Mouse (Mus musculus) monocyte, adult 5-6 weeks (primary cell): ENCODE measurements around the gene Setmar. TPM values are rescaled to one million over a fixed set of nuclear protein-coding genes. Genes with fewer than 3 reads are reported as not detected.

Experiments used
- ATAC-seq: fragments of 153-309, 156-312 bp; replicated peaks from 2 replicates; pipeline ENCODE4 v1.8.0; 2017; ENCODE audit warnings: mild to moderate bottlenecking; ENCODE audit not compliant: low TSS enrichment, insufficient number of reproducible peaks, severe bottlenecking, poor library complexity, low FRiP score
- total RNA-seq: library from RNA; stranded (forward); fragments of 200-1000, 200-491, 200-594 nt; gene quantifications from 3 replicates; pipeline ENCODE4 v1.2.3, GENCODE M21; 2017

Gene Setmar
- total RNA-seq, 1 experiment from 2014 or later = 5.4 TPM

DNA sequence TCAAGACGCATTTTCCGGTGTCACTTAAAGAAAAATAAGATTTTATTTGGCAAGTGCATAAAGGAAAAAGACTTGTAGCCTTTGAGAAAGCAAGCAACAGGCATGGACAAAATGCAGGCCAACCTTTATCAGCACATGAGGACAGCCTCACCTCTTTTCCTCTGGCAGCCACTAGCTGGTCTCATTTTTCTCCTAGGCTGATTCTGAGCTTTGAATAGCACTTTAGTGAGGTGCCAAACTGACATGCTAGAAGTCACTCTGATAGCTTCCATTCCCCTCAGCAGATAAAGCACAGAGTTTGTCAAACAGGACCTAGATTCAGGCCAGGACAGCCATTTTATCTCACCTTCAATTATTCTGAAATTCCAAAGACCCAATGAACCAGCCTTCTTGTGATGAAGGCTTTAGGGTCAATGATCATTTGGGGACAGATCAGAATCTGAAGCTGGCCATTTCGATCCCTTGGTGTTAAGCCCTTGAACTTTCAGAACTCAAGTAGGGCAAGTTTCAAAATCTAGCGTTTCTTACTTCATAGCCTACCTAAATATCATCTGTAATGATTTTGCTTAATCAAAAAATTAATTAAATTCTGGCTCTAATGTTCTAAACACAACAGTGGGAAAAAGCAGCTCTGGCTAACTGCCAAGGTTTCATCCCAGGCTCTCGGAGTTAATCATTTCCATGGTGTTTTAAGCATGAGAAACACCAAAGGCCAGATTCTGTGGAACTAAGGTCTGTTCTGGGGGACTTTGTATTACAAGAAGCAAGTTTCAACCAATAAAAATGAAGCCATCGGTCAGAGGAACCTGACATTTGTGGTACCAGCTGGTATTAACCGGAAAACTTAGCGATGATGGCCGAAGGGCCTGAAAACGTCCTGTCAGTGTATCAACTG, 37.3 kb downstream of the Setmar start:
- no peak for ATAC-seq

DNA sequence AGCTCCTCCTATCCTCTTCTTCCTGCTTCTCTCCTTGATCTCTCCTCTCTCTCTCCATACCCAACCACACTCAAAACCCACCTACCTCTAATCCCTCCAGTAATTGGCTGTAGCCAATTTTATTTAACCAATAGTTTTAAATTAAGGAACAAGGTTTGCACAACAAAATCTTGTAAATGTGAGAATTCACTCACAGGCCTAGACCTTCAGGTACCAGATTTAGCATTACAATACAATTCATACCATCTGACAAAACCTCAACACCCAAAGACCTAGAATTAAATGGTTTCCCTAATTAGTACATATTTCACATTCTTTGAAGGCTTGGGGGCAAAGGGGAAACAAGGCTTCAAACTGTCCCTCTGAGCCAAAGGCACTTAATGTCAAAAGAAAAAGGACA, 42.5 kb downstream of the Setmar start:
- no peak for ATAC-seq

DNA sequence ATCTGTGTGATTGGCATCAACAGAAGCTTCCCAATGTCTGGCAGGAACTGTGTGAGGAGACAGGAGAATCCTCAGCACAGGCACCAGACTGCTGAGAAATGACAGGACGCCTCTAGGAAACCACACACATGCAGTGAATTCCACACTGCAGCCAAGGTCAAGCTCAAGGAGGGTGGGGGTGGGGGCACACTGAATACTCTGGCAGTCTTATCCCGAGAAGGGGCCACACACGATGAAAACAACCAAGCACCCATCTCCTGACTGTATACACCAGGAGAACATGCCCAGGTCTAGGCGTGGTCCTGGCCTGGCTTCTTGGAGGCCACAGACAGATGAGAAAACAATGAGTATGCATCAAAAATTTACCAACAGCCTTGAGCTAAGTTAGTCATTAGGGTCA, 45.5 kb downstream of the Setmar start:
- no peak for ATAC-seq

DNA sequence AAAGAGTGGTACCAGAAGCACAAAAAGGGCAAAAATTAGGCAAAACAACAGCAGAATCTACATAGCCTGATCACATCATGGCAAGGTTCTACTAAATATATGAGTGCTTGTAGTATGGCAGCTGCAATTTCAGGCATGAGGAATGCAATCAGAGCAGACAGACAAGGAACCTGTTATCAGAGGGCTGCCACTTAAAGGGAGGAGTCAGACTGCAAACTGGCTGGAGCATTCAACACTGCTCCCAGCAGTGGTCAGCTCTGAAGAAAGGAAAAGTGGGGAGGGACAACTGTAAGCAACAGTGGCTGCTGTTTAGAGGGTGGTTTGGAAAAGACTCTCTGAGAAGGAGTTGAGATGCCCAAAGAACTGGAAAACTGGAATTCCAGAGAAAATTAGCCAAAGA, 46.8 kb downstream of the Setmar start:
- no peak for ATAC-seq

DNA sequence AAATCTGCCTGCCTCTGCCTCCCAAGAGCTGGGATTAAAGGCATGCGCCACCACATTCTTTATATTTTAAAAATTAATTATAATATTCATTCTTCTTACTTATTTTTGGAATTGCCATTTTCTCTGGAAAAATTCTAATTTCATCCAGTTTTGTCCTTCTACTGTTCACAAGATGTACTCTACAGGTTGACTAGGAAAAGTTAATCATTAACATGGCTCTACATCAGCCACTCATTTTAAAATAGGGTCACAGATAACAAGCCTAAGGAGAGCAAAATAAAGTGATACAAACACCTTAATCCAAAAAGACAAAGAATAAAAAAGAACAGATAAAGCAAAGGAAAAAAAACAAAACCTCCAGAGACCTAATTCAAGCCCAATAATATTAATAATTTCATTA, 50.1 kb downstream of the Setmar start:
- no peak for ATAC-seq

DNA sequence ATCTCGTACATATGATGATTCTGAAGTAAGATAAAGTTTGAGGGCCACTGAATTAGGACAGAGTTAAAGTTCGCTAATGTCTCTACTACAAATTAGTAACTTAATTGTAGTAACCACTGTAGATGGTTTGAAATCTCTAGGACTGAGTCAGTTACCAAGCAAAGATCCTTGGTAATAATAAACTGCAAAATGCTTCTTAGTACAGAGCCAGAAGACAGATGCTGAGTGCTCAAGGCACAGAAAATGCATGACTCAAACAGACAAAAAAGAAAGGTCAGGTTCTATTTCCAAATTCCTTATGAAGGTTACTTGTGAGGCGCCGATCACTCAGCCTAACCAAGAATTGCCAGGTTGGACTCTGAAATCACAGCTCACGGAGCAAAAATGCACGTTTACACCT, 53.0 kb downstream of the Setmar start:
- ATAC-seq = no peak

DNA sequence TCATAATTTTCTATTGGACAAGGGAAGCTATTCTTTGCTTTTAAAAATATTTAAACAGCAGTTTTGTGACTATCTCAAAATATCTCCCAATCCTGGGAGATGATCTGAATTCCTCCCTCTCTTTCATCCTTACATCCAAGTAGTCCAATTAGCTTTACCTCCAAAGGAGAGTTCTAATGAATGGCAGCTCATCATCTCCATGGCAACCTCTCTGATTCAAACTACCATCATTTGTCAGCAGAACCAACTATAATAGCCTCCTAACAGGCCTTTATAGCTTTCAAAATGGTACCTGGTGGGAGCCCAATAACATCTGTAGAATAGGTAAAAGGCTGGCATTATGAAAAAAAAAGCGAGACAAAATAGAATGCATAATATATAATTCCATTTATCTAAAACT, 60.6 kb downstream of the Setmar start:
- no peak for ATAC-seq

DNA sequence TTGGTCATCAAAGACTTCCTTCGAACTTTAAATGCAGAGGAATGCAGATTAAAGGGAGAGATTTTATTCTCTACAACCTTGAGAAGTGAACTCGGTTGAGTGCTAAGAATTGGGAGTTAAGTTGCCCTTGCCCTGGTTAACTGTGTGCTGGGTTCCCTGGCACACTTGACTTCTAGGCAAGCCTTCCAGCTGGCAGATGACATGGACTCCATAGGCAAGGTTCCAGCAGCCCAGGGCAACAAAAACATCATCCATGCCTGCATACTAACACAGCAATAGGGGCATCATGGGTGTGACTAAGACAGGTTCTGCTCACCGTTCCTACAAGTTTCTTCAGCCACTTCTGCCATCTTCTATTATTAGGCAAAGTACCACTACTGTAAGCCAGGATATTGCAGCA, 61.8 kb downstream of the Setmar start:
- ATAC-seq = no peak

Other genes with a start within 250 kb of the Setmar start
- gene Sumf1, start 120.5 kb downstream of the Setmar start, total RNA-seq = 45.7 to 66.0 TPM (median 52.9 TPM) in 3 replicates
- 89.4 to 121 TPM (median 102 TPM) in 3 replicates for gene Itpr1, start 148.1 kb downstream of the Setmar start, total RNA-seq